Mouse (Mus musculus) olfactory bulb, adult 2 months (tissue): Measurements from ENCODE around the gene Nrtn.

Experiments
- CTCF ChIP-seq: fragments of 200-500 bp; IDR thresholded peaks from 2 replicates; pipeline ENCODE4 v1.5.1; 2012; ENCODE audit warnings: low read depth, mild to moderate bottlenecking, low read length, moderate library complexity; ENCODE audit not compliant: insufficient read depth
- POLR2A ChIP-seq: fragments of 200-500 bp; IDR thresholded peaks from 2 replicates; pipeline ENCODE4 v1.6.1; 2012; ENCODE audit warnings: mild to moderate bottlenecking, low read depth, low read length, moderate library complexity; ENCODE audit not compliant: insufficient read depth

GRCm38 (mm10) chr17:56703038-56703437 is 54.3 kb downstream of the Nrtn start:
- no peak for TF ChIP-seq CTCF
- no peak for TF ChIP-seq POLR2A
